Mouse (Mus musculus): ENCODE data around the gene Ubtf. TPM values are rescaled to one million over a fixed set of nuclear protein-coding genes. Genes with fewer than 3 reads are reported as not detected.

The Ubtf gene
- polyA plus RNA-seq, 1 experiment from 2014 or later = 51.0 TPM

DNA sequence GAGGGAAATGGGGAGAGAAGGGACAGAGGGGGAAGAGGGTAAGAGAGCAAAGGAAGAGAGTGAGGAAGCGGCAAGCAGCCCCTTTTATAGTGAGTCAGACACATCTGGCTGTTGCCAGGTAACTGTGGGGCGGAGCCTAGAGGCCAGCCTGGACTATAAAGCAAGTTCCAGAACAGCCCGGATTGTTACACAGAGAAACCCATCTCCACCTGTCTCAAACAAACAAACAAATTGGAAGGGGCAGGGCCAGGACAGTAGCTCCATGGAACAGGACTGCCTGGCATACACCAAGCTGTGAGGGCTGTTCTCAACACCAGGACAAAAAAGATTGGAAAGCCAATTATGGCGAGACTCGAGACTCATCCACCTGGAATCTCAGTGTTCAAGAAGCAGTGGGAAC, 27.4 kb upstream of the Ubtf start:
- Histone ChIP-seq H3K9ac (no peak overlapping the region), H3K4me1 (replicated peaks) (no peaks in the 10 kb centered on the region), H3K36me3 (no peaks in the 10 kb centered on the region), H3K27me3 (peaks cover 11% of the 10 kb centered on the region; the same call in 1 of the 2 replicates), H3K4me2 (no peak overlapping the region), H3K27ac (no peak overlapping the region), H3K4me3 (no peak overlapping the region), H3K9me3 (replicated peaks) (no peaks in the 10 kb centered on the region)
- 68% methylated on average over 5 of the region's 5 CpGs for WGBS
- ATAC-seq (replicated peaks; ENCODE audit: insufficient number of reproducible peaks, insufficient read depth, low FRiP score, low read depth) = no peak

GRCm38 (mm10) chr11:102344458-102344857, 24.9 kb upstream of the Ubtf start:
- peaks cover under 1% of the 10 kb centered on the region; the same call in 1 of the 2 replicates for H3K4me1 ChIP-seq (replicated peaks)
- H3K4me2 ChIP-seq = no peak overlapping the region
- H3K27ac ChIP-seq = no peak overlapping the region
- no peaks in the 10 kb centered on the region for H3K27me3 ChIP-seq
- ATAC-seq (replicated peaks; ENCODE audit: insufficient number of reproducible peaks, insufficient read depth, low FRiP score, low read depth) = no peak
- no peak overlapping the region for H3K9ac ChIP-seq
- H3K36me3 ChIP-seq = no peaks in the 10 kb centered on the region
- no peaks in the 10 kb centered on the region for H3K9me3 ChIP-seq (replicated peaks)
- no peak overlapping the region for H3K4me3 ChIP-seq
- 81% methylated on average over 3 of the region's 3 CpGs for WGBS

- Histone ChIP-seq H3K27ac (no peak overlapping the region), H3K27me3 (no peaks in the 10 kb centered on the region)
- ATAC-seq (replicated peaks; ENCODE audit: insufficient number of reproducible peaks, insufficient read depth, low FRiP score, low read depth) = no peak
Measured at GRCm38 (mm10) chr11:102342742-102343141, 23.2 kb upstream of the Ubtf start.

DNA sequence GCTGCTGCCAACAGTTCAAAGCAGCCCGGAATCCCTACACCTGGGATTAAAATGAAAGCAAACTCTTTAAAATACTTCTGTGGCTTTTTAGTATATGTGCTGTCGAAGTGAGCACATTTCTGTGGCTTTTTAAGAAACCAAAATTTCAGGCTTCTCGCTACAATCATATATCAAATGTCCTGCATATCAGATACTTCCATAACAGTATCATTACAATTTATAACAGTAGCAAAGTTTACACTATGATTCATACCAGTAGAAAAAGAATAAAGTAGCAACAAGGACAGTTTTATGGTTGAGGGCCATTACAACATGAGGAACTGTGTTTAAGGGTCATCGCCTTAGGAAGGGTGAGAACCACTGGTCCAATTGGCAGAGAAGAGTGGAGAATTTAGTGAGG, 21.6 kb upstream of the Ubtf start:
- H3K4me3 ChIP-seq = no peak overlapping the region
- H3K4me2 ChIP-seq = no peak overlapping the region
- no peak for ATAC-seq (replicated peaks; ENCODE audit: insufficient number of reproducible peaks, insufficient read depth, low FRiP score, low read depth)
- no peak overlapping the region for H3K27ac ChIP-seq
- H3K27me3 ChIP-seq = no peaks in the 10 kb centered on the region
- H3K9ac ChIP-seq = no peak overlapping the region
- peaks cover 15% of the 10 kb centered on the region for H3K4me1 ChIP-seq (replicated peaks)
- H3K36me3 ChIP-seq = no peaks in the 10 kb centered on the region
- 89% methylated on average over 4 of the region's 4 CpGs for WGBS
- H3K9me3 ChIP-seq (replicated peaks) = no peaks in the 10 kb centered on the region

More at GRCm38 (mm10) chr11:102342742-102343141, 23.2 kb upstream of the Ubtf start:
- Histone ChIP-seq H3K4me3 (no peak overlapping the region), H3K36me3 (no peaks in the 10 kb centered on the region), H3K9me3 (replicated peaks) (no peaks in the 10 kb centered on the region), H3K4me1 (replicated peaks) (peaks cover 15% of the 10 kb centered on the region), H3K9ac (no peak overlapping the region), H3K4me2 (no peak overlapping the region)
- 66% methylated on average over 12 of the region's 12 CpGs for WGBS

GRCm38 (mm10) chr11:102339624-102340023, 20.1 kb upstream of the Ubtf start:
- WGBS = 62% methylated on average over 4 of the region's 4 CpGs
- peaks cover 21% of the 10 kb centered on the region for H3K4me1 ChIP-seq (replicated peaks)
- no peaks in the 10 kb centered on the region for H3K36me3 ChIP-seq
- ATAC-seq (replicated peaks; ENCODE audit: insufficient number of reproducible peaks, insufficient read depth, low FRiP score, low read depth) = no peak
- no peak overlapping the region for H3K27ac ChIP-seq
- no peaks in the 10 kb centered on the region for H3K9me3 ChIP-seq (replicated peaks)
- no peak overlapping the region for H3K4me2 ChIP-seq
- no peak overlapping the region for H3K4me3 ChIP-seq
- H3K27me3 ChIP-seq = no peaks in the 10 kb centered on the region
- no peak overlapping the region for H3K9ac ChIP-seq

DNA sequence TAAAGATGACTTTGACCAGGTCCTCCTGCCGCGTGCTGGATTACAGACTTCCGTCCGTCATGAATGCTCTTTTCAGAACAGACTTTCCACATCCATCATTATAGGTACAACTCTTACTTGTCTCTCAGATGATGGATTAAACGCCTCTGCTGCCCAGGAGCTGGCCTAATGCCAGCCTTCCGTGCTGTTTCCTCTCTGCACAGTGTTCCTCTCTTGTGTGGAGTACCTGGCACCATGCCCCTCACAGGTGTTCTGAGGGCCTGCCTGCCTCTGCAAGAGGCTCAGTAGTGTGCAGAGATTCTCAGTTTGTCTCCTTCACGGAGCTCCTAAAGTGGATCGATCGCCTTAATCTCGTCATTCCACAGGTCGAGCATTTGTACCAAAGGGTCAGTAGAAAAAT, 19.7 kb upstream of the Ubtf start:
- Histone ChIP-seq H3K9ac (no peak overlapping the region), H3K27ac (peak overlapping the region; percentile 66), H3K9me3 (replicated peaks) (no peaks in the 10 kb centered on the region), H3K27me3 (no peaks in the 10 kb centered on the region), H3K4me1 (replicated peaks) (peaks cover 21% of the 10 kb centered on the region), H3K4me2 (no peak overlapping the region), H3K36me3 (no peaks in the 10 kb centered on the region), H3K4me3 (no peak overlapping the region)
- 68% methylated on average over 11 of the region's 11 CpGs for WGBS
- 0 out of 2 replicates have a peak, but pooled peaks have one; percentile 31 for ATAC-seq (replicated peaks; ENCODE audit: insufficient number of reproducible peaks, insufficient read depth, low FRiP score, low read depth)

GRCm38 (mm10) chr11:102338561-102338960, 19.0 kb upstream of the Ubtf start:
- peak overlapping the region; percentile 66 for H3K27ac ChIP-seq
- no peak overlapping the region for H3K4me2 ChIP-seq
- H3K9me3 ChIP-seq (replicated peaks) = no peaks in the 10 kb centered on the region
- H3K4me1 ChIP-seq (replicated peaks) = peaks cover 21% of the 10 kb centered on the region
- H3K27me3 ChIP-seq = no peaks in the 10 kb centered on the region
- ATAC-seq (replicated peaks; ENCODE audit: insufficient number of reproducible peaks, insufficient read depth, low FRiP score, low read depth) = peak; percentile 85
- no peak overlapping the region for H3K9ac ChIP-seq
- 12% methylated on average over 3 of the region's 3 CpGs for WGBS
- no peaks in the 10 kb centered on the region for H3K36me3 ChIP-seq
- no peak overlapping the region for H3K4me3 ChIP-seq

GRCm38 (mm10) chr11:102337921-102338320, 18.4 kb upstream of the Ubtf start:
- H3K4me1 ChIP-seq (replicated peaks) = peaks cover 21% of the 10 kb centered on the region
- H3K27me3 ChIP-seq = no peaks in the 10 kb centered on the region
- H3K4me3 ChIP-seq = no peak overlapping the region
- ATAC-seq (replicated peaks; ENCODE audit: insufficient number of reproducible peaks, insufficient read depth, low FRiP score, low read depth) = no peak
- H3K36me3 ChIP-seq = no peaks in the 10 kb centered on the region
- H3K4me2 ChIP-seq = no peak overlapping the region
- no peak overlapping the region for H3K27ac ChIP-seq
- H3K9me3 ChIP-seq (replicated peaks) = no peaks in the 10 kb centered on the region
- H3K9ac ChIP-seq = no peak overlapping the region
- WGBS = 71% methylated on average over 1 of the region's 1 CpGs

DNA sequence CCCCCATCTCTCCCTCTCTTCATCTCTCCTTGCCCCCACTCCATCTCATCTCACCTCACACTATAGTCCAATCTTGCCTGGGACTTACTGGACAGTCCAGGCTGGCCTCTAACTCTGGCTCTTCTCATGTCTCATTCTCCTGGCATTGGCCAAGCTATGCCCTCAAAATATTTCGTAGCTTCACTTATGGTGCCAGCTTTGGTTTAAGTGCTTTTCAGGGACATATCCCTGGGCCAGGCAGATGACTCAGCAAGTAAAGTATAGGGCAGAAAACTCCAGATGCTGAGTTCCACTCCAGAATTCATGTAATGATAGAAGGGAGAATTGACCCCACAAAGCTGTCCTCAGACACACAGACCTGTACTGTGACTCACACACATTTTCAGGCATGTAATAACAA, 16.6 kb upstream of the Ubtf start:
- 69% methylated on average over 1 of the region's 1 CpGs for WGBS
- Histone ChIP-seq H3K4me3 (no peak overlapping the region), H3K36me3 (no peaks in the 10 kb centered on the region), H3K27ac (no peak overlapping the region), H3K4me1 (replicated peaks) (peaks cover 21% of the 10 kb centered on the region), H3K9ac (no peak overlapping the region), H3K27me3 (no peaks in the 10 kb centered on the region), H3K9me3 (replicated peaks) (no peaks in the 10 kb centered on the region), H3K4me2 (no peak overlapping the region)
- no peak for ATAC-seq (replicated peaks; ENCODE audit: insufficient number of reproducible peaks, insufficient read depth, low FRiP score, low read depth)

GRCm38 (mm10) chr11:102334973-102335700, 15.6 kb upstream of the Ubtf start:
- H3K27ac ChIP-seq = peak overlapping the region; percentile 56
- H3K9me3 ChIP-seq (replicated peaks) = no peaks in the 10 kb centered on the region
- ATAC-seq (replicated peaks; ENCODE audit: insufficient number of reproducible peaks, insufficient read depth, low FRiP score, low read depth) = no peak
- peaks cover 21% of the 10 kb centered on the region for H3K4me1 ChIP-seq (replicated peaks)
- H3K9ac ChIP-seq = no peak overlapping the region
- 34% methylated on average over 9 of the region's 9 CpGs for WGBS
- no peaks in the 10 kb centered on the region for H3K27me3 ChIP-seq
- no peaks in the 10 kb centered on the region for H3K36me3 ChIP-seq
- H3K4me2 ChIP-seq = peak overlapping the region; percentile 2; the same call in 1 of the 2 replicates
- H3K4me3 ChIP-seq = no peak overlapping the region

DNA sequence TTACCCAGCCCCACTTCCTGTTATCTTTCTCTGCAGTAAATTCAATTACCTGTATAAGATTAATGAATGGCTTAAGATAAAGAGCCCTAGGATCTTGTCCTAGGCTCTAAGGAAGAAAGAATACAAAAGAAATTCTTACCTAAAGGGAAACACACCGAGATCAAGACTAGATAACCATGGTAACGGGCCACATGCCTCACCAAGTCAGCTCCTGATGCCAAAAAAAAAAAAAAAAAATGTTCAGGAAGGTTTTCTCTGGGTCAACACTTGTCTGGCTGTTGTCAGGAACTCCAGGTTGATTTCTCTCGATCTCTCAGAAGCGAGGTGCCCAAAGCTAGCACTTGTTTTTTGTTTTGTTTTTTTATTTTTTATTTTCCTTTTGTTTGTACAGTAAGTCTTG, 14.5 kb upstream of the Ubtf start:
- no peak overlapping the region for H3K4me2 ChIP-seq
- no peak for ATAC-seq (replicated peaks; ENCODE audit: insufficient number of reproducible peaks, insufficient read depth, low FRiP score, low read depth)
- 62% methylated on average over 4 of the region's 4 CpGs for WGBS
- no peak overlapping the region for H3K4me3 ChIP-seq
- H3K4me1 ChIP-seq (replicated peaks) = peaks cover 16% of the 10 kb centered on the region
- H3K9me3 ChIP-seq (replicated peaks) = no peaks in the 10 kb centered on the region
- H3K27me3 ChIP-seq = no peaks in the 10 kb centered on the region
- H3K36me3 ChIP-seq = no peaks in the 10 kb centered on the region
- no peak overlapping the region for H3K9ac ChIP-seq
- no peak overlapping the region for H3K27ac ChIP-seq

DNA sequence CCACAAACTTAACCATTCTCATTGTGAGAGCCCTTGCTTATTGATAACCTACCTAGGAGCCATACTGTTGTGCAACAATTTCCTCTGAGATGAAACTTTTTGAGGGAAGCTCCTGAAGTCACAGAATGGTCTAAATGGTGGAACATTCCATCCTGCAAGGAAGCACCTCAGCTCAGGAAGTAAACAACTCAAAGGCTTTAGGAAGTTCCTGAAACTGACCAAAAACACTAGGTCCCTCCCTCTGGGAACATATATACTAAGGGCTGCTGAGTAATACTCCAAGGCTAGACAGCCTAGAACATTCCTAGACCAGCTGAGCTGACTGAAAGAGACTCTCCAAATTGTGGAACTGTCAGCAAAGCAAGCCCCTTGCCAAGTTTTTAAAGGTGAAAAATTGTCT, 13.5 kb upstream of the Ubtf start:
- Histone ChIP-seq H3K27ac (no peak overlapping the region), H3K9me3 (replicated peaks) (no peaks in the 10 kb centered on the region), H3K4me3 (no peak overlapping the region), H3K9ac (no peak overlapping the region), H3K4me2 (no peak overlapping the region), H3K36me3 (no peaks in the 10 kb centered on the region), H3K27me3 (no peaks in the 10 kb centered on the region), H3K4me1 (replicated peaks) (peaks cover 9% of the 10 kb centered on the region)
- no peak for ATAC-seq (replicated peaks; ENCODE audit: insufficient number of reproducible peaks, insufficient read depth, low FRiP score, low read depth)
